Mouse (Mus musculus): ENCODE data around the gene Atp2c2. TPM values are rescaled to one million over a fixed set of nuclear protein-coding genes. Genes with fewer than 3 reads are reported as not detected.
A peak's percentile ranks its signal among the peaks of the same experiment; 100 is the strongest.

Atp2c2 gene
- polyA plus RNA-seq, 1 experiment from 2014 or later = 0.06 TPM

- WGBS = 91% methylated on average over 8 of the region's 8 CpGs
- no peak overlapping the region for H3K27ac ChIP-seq (replicated peaks)
- no peak for ATAC-seq (ENCODE audit: low read depth)
- no peaks in the 10 kb centered on the region for H3K9me3 ChIP-seq
- H3K36me3 ChIP-seq = no peaks in the 10 kb centered on the region
- no peak overlapping the region for H3K4me3 ChIP-seq
- no peak overlapping the region for H3K4me2 ChIP-seq
- no peaks in the 10 kb centered on the region; the same call in 1 of the 2 replicates for H3K4me1 ChIP-seq (replicated peaks)
- H3K27me3 ChIP-seq = no peaks in the 10 kb centered on the region; the same call in 1 of the 2 replicates
- no peak overlapping the region for H3K9ac ChIP-seq
These were observed 27.3 kb downstream of the Atp2c2 start for GRCm38 (mm10) chr8:119727093-119727492.

- no peak for ATAC-seq (ENCODE audit: low read depth)
- Histone ChIP-seq H3K4me2 (no peak overlapping the region), H3K36me3 (no peaks in the 10 kb centered on the region), H3K9me3 (no peaks in the 10 kb centered on the region), H3K4me3 (no peak overlapping the region), H3K27me3 (no peaks in the 10 kb centered on the region; the same call in 1 of the 2 replicates), H3K27ac (replicated peaks) (no peak overlapping the region), H3K4me1 (replicated peaks) (no peaks in the 10 kb centered on the region; the same call in 1 of the 2 replicates), H3K9ac (no peak overlapping the region)
- WGBS = 94% methylated on average over 8 of the region's 8 CpGs
These were observed 28.6 kb downstream of the Atp2c2 start for GRCm38 (mm10) chr8:119728351-119728895.

DNA sequence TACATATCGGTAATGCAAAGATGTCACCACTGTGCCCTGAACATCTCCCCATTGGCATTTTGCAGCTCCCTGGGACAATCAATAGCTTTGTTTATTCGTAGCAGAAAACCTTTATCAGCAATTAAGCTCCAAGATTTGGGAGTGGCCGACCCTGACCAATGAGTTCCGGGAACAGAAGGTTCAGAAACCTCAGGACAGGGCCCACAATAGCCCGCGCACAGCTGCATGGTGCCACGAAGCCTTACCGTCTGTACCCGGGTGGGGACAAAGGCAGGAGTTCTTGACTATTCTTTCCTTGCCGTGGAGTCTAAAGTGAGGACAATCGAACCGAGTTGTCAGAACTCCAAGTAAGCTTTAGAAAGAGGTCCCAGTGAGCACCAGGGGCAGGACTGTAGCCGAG lies 32.3 kb downstream of the Atp2c2 start:
- no peaks in the 10 kb centered on the region; the same call in 1 of the 2 replicates for H3K4me1 ChIP-seq (replicated peaks)
- ATAC-seq (ENCODE audit: low read depth) = no peak
- no peak overlapping the region for H3K4me3 ChIP-seq
- no peaks in the 10 kb centered on the region for H3K9me3 ChIP-seq
- no peaks in the 10 kb centered on the region for H3K36me3 ChIP-seq
- H3K4me2 ChIP-seq = no peak overlapping the region
- no peak overlapping the region for H3K27ac ChIP-seq (replicated peaks)
- no peaks in the 10 kb centered on the region for H3K27me3 ChIP-seq
- WGBS = 76% methylated on average over 13 of the region's 13 CpGs
- no peak overlapping the region for H3K9ac ChIP-seq

GRCm38 (mm10) chr8:119736348-119736917 lies 36.6 kb downstream of the Atp2c2 start:
- H3K27ac ChIP-seq (replicated peaks) = no peak overlapping the region
- no peaks in the 10 kb centered on the region for H3K27me3 ChIP-seq
- no peak for ATAC-seq (ENCODE audit: low read depth)
- H3K36me3 ChIP-seq = no peaks in the 10 kb centered on the region
- H3K9me3 ChIP-seq = no peaks in the 10 kb centered on the region
- H3K4me2 ChIP-seq = no peak overlapping the region
- H3K9ac ChIP-seq = no peak overlapping the region
- 87% methylated on average over 10 of the region's 10 CpGs for WGBS
- no peaks in the 10 kb centered on the region for H3K4me1 ChIP-seq (replicated peaks)
- no peak overlapping the region for H3K4me3 ChIP-seq

DNA sequence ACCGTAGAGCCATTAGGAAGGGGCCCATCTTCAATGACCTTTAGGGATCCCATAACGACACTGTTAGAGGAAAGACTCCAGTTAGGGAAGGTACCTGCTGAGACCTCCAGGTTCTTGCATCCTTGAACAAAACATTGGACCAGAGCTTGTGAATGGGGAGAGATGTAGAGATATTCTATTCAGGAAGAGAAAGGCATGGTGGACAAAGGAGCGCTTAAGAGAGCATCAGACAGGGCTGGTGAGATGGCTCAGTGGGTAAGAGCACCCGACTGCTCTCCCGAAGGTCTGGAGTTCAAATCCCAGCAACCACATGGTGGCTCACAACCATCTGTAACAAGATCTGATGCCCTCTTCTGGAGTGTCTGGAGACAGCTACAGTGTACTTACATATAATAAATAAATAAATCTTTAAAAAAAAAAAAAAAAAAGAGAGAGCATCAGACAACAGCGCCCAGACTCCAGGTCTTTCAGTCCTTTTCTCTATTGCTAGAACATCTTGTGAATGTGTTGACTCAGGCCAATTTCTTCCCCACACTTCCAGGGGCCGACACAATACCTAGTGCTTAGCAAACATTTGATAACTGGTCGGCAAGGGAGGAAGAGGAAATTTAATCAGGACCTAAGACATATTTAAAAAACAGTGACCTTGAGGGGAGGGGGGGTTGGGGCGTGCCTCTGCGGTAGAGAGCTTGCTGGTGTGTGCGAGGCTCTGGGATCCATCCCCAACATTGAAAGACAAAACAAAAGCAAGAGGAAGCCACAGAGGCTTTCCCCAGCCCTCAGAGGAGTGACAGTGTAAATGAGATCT lies 37.5 kb downstream of the Atp2c2 start:
- H3K9ac ChIP-seq = no peak overlapping the region
- H3K27me3 ChIP-seq = no peaks in the 10 kb centered on the region
- 74% methylated on average over 11 of the region's 11 CpGs for WGBS
- no peak overlapping the region for H3K4me3 ChIP-seq
- no peaks in the 10 kb centered on the region for H3K4me1 ChIP-seq (replicated peaks)
- no peak for ATAC-seq (ENCODE audit: low read depth)
- no peaks in the 10 kb centered on the region for H3K36me3 ChIP-seq
- no peaks in the 10 kb centered on the region for H3K9me3 ChIP-seq
- H3K4me2 ChIP-seq = no peak overlapping the region
- H3K27ac ChIP-seq (replicated peaks) = no peak overlapping the region

DNA sequence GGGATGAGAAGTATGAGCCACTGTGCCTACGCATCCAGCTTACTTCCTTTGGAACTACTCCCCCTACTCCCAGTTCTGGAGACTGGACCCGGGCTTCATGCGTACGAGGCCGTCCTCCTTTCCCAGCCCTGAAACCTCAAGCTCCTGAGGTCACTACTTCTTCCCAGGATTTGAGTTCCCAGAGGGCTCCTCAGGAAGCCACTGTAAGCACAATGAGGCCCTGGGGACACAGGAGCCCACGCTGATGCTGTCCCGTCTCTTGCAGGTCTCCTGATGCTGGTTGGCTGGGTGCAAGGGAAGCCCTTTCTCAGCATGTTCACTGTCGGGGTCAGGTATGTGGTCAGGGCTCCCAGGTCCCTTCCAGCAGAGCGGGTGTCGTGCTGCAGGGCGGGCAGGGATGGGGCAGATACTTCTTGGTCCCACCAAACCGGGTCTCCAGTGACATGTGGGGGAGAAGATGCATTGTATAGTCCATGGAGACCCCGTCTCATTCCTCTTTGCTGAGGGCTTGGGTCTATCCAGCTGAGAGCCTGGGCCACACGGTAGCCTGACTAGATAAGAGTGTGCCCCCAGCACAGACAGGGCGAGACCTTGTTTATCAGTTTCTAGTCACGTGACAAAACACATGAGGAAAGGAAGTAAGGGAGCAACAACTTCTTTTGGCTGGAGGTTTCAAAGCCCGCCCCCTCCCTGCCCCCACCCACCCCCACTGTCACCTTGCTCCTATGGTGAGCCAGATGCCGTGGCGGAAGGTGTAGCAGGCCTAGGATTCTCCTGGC lies 38.5 kb downstream of the Atp2c2 start:
- Histone ChIP-seq H3K4me2 (no peak overlapping the region), H3K4me3 (no peak overlapping the region), H3K36me3 (no peaks in the 10 kb centered on the region), H3K27me3 (no peaks in the 10 kb centered on the region), H3K9ac (no peak overlapping the region), H3K9me3 (no peaks in the 10 kb centered on the region), H3K27ac (replicated peaks) (no peak overlapping the region), H3K4me1 (replicated peaks) (no peaks in the 10 kb centered on the region)
- 82% methylated on average over 19 of the region's 19 CpGs for WGBS
- ATAC-seq (ENCODE audit: low read depth) = no peak

- no peak for ATAC-seq (ENCODE audit: low read depth)
- Histone ChIP-seq H3K9ac (no peak overlapping the region), H3K36me3 (no peaks in the 10 kb centered on the region), H3K4me3 (no peak overlapping the region), H3K4me2 (no peak overlapping the region), H3K9me3 (no peaks in the 10 kb centered on the region), H3K4me1 (replicated peaks) (peaks cover 6% of the 10 kb centered on the region), H3K27me3 (no peaks in the 10 kb centered on the region), H3K27ac (replicated peaks) (no peak overlapping the region)
- 57% methylated on average over 4 of the region's 4 CpGs for WGBS
These were observed 40.8 kb downstream of the Atp2c2 start for GRCm38 (mm10) chr8:119740634-119741033.

DNA sequence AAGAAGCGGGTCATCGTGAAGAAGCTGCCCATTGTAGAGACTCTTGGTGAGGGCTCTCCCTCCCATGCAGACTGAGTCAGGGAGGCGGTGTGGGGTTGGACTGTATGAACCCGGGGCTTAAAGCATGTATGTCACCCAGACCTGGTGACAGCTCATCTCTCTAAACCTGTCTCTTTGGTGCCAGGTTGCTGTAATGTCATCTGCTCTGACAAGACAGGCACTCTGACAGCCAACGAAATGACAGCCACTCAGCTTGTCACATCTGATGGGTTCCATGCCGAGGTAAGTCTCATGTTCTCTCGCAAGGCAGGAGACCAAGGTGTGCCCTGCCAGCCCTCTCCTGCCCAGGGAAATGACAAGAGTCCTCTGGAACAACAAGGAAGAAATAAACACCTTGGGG lies 42.6 kb downstream of the Atp2c2 start:
- no peak overlapping the region for H3K27ac ChIP-seq (replicated peaks)
- H3K36me3 ChIP-seq = no peaks in the 10 kb centered on the region
- no peak overlapping the region for H3K9ac ChIP-seq
- no peaks in the 10 kb centered on the region for H3K9me3 ChIP-seq
- H3K27me3 ChIP-seq = no peaks in the 10 kb centered on the region
- peaks cover 6% of the 10 kb centered on the region for H3K4me1 ChIP-seq (replicated peaks)
- no peak for ATAC-seq (ENCODE audit: low read depth)
- H3K4me2 ChIP-seq = no peak overlapping the region
- no peak overlapping the region for H3K4me3 ChIP-seq
- 83% methylated on average over 7 of the region's 7 CpGs for WGBS

DNA sequence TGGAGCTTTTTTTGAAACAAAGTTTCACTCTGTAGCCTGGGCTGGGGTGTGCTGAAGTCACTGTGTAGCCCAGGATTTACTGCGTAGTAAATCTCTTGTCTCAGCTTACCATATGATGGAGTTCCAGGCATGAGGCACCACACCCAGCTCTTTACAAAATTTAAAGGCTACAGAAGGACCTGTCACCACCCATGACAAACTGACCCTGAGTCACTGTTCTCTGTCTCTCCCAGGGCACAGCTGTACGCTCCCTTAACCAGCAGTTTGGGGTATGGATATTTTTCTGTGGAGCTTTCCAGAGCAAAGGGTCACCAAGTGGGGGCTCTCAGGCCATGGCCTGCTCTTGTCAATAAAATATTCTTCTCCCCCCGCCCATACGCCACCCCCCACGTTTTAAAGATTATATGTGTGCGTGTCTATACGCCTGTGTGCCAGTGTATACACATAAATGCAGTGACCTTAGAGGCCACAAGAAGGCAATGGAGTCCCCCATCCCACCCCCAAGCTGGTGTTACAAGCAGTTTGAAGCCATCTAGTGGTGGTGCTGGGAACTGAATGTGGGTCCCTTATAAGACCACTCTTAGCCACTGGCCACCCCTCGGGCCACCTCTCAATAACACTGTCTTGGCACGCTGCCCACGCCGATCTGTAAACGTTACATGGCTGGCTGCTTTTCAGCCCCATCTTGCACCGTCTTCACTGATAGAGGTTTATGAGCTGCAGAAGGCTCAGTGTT lies 43.6 kb downstream of the Atp2c2 start:
- no peak for ATAC-seq (ENCODE audit: low read depth)
- Histone ChIP-seq H3K36me3 (no peaks in the 10 kb centered on the region), H3K4me3 (no peak overlapping the region), H3K27me3 (no peaks in the 10 kb centered on the region), H3K27ac (replicated peaks) (no peak overlapping the region), H3K4me1 (replicated peaks) (peaks cover 6% of the 10 kb centered on the region), H3K9me3 (no peaks in the 10 kb centered on the region), H3K9ac (no peak overlapping the region), H3K4me2 (no peak overlapping the region)
- WGBS = 43% methylated on average over 13 of the region's 13 CpGs

DNA sequence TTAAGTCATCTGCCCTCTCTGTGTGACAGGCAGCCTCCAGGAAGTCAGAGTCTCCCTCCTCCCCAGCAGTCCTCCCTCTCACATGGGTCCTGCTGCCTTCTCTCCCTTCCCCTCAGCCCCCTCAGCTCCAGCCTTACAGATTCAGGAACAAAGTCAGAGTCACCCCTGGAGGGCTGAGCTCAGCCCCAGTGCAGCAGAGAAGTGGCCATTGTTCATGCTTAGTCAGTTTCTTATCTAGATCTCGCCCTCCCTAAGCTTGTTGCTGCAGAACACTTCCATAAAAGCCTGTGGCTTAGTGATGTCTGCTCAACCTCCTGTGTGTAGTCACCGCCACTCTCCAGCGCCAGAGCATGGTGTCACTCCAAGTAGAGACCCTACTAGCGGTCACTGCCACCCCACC lies 44.8 kb downstream of the Atp2c2 start:
- H3K27me3 ChIP-seq = no peaks in the 10 kb centered on the region
- H3K4me2 ChIP-seq = no peak overlapping the region
- peaks cover 6% of the 10 kb centered on the region for H3K4me1 ChIP-seq (replicated peaks)
- no peak overlapping the region for H3K4me3 ChIP-seq
- 89% methylated on average over 4 of the region's 4 CpGs for WGBS
- no peaks in the 10 kb centered on the region for H3K9me3 ChIP-seq
- ATAC-seq (ENCODE audit: low read depth) = no peak
- H3K9ac ChIP-seq = no peak overlapping the region
- H3K27ac ChIP-seq (replicated peaks) = no peak overlapping the region
- no peaks in the 10 kb centered on the region for H3K36me3 ChIP-seq

GRCm38 (mm10) chr8:119755238-119756146 lies 55.7 kb downstream of the Atp2c2 start:
- H3K9ac ChIP-seq = no peak overlapping the region
- 16% methylated on average over 28 of the region's 28 CpGs for WGBS

More at GRCm38 (mm10) chr8:119755238-119756146, 55.7 kb downstream of the Atp2c2 start:
- H3K27me3 ChIP-seq = no peaks in the 10 kb centered on the region
- ATAC-seq (ENCODE audit: low read depth) = peak; percentile 42; the same call in 1 of the 2 replicates
- peaks cover 7% of the 10 kb centered on the region; the same call in 1 of the 2 replicates for H3K36me3 ChIP-seq
- no peaks in the 10 kb centered on the region for H3K9me3 ChIP-seq
- peak overlapping the region; percentile 19 for H3K4me3 ChIP-seq
- peak overlapping the region; percentile 46 for H3K4me2 ChIP-seq
- no peak overlapping the region for H3K27ac ChIP-seq (replicated peaks)
- peaks cover 25% of the 10 kb centered on the region for H3K4me1 ChIP-seq (replicated peaks)

All from neural tube, embryonic 13.5 days (tissue).